Mouse (Mus musculus) hindlimb bud, embryonic 11.5 days (tissue): Measurements from ENCODE around the gene Alb.

Experiments
- DNase-seq: peaks from one replicate; pipeline ENCODE4 v3.0.0-alpha.2; 2012; ENCODE audit warnings: low read depth, low spot score; ENCODE audit errors: extremely low spot score

Gene Alb

DNA sequence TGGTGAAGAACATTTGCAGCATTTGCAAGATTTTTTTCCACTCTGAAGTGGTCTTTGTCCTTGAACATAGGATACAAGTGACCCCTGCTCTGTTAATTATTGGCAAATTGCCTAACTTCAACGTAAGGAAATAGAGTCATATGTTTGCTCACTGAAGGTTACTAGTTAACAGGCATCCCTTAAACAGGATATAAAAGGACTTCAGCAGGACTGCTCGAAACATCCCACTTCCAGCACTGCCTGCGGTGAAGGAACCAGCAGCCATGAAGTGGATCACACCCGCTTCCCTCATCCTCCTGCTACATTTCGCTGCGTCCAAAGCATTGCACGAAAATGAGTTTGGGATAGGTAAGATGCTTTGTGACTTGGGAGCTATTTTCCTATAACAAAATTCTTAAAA, 29.8 kb downstream of the Alb start, which contains the start of gene Afp:
TSS of gene Afp (plus strand) at position 220 of the 400 bp plus-strand sequence.
- no peak for DNase-seq

DNA sequence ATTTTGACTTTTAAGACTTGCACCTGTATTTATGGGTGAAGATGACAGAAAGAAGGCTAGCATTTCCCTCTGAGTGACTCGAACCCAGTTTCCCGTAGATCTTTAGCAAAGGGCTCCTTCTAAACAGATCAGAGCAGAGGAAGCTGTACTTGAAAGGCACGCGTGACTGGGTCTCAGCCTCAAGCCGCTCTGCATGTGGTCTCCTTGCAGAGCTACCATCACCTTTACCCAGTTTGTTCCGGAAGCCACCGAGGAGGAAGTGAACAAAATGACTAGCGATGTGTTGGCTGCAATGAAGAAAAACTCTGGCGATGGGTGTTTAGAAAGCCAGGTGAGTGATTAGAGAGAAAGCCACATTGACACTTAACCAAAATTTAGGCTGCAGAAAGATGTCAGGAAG, 31.7 kb downstream of the Alb start:
- DNase-seq: no peak

DNA sequence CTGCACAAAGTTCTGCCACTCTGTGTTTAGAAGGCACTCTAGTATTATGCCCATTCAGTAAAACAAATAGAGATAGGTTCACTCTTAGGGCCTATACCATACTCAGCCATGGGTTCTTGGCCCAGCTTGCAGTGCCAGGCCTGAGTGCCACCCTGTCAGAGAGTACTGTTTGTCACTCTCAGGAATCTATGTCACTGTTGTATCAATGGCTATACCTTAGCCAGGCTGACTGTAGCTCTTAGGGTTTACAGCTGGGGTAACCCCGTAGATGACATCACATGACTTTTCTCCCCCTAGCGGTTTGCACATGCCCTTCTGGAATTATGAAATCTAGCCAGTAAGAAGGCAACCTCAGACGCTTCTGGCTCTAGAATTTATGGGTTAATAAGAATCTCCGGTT, 33.6 kb downstream of the Alb start:
- no peak for DNase-seq

DNA sequence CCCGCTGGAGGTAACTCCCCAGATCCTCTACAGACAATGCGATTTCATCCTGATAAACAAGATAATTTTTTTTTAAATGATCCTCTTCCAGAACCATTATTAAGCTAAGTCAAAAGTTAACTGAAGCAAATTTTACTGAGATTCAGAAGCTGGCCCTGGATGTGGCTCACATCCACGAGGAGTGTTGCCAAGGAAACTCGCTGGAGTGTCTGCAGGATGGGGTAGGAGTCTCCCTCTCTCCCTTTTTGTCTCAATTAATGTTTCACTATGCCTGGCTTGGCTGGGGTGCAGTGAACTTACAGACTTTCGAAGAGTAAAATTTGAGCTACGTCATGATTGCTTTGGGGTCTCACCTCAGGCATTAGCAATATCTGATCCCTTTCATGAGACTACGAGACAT, 38.8 kb downstream of the Alb start:
- DNase-seq: no peak

DNA sequence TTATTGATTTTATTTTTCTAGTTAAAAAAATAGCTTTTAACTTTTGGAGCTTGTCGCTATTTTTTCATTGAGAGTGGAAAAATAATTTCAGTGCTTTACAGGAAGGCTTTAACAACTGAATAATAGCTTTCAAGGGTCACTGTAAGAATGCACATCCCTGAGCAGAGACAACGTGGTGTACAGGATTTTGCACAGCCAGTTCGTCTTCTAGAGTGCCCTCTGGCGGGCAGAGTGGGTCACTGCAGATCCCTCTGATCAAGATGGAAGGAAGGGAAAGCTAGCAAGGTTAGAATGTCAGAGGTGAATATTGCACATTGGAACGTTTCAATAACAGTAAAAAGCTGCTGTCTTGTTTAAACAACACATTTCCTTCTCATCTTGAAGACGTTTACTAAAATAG, 40.0 kb downstream of the Alb start:
- DNase-seq: peak; percentile 44

DNA sequence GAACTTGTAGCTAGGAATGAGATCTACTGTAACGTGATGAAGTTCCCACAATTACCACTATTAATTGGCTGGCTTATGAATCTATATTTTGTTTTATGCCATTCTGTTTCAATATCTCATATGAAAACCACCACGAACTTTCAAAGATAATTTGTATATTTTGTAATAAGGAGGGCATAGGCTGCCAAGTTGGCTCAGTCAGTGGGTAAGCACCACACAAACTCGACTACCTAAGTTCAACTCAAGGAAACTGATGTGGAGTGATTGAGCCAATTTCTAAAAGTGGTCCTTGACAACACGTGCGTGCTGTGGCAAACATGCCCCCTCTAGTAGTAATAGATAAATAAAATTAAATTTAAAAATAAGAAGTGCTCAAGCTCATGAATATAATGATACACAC, 41.1 kb downstream of the Alb start:
- no peak for DNase-seq

DNA sequence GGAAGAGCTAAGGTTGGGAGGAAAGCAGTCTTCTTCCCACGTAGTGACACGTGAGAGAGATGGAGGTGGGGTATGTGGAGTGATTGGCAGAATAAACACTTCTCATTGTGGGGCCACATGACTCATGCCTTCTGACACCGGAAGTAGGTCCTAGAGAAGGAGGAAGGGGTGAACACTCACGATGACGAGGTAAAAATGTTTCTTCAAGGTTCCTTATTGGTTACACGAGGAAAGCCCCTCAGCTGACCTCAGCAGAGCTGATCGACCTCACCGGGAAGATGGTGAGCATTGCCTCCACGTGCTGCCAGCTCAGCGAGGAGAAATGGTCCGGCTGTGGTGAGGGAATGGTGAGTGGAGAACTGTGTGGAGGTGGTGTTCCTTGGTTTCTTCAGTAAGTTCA, 44.0 kb downstream of the Alb start:
- DNase-seq: no peak

DNA sequence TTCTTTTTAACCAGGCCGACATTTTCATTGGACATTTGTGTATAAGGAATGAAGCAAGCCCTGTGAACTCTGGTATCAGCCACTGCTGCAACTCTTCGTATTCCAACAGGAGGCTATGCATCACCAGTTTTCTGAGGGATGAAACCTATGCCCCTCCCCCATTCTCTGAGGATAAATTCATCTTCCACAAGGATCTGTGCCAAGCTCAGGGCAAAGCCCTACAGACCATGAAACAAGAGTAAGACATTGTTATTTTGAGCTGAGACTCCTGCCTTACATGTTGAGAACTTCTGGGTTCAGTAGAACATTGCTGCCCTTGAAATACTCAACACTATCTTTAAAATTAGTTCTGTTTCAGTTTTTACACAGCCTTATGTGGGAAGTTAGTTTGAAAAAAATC, 45.8 kb downstream of the Alb start:
- no peak for DNase-seq

DNA sequence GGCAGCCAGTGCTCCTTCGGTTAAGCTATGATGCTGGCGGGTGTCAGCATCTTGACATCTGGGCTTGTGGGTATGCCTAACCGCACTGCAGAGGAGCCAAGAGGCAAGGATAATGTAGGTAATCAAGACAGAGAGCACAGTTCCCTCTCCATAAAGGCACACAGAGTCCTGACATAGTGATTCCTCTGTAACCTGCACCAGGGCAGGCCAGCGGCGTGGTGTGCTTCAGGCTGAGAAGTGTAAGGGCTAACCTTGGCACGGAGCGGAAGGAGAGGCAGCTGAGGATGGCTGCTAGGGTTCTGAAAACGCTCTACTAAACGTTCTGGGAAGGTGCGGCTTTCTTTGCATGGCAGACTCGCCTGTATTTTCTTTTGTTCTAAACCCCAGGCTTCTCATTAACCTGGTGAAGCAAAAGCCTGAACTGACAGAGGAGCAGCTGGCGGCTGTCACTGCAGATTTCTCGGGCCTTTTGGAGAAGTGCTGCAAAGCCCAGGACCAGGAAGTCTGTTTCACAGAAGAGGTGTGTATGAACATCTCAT, 46.8 kb downstream of the Alb start:
- DNase-seq: no peak

DNA sequence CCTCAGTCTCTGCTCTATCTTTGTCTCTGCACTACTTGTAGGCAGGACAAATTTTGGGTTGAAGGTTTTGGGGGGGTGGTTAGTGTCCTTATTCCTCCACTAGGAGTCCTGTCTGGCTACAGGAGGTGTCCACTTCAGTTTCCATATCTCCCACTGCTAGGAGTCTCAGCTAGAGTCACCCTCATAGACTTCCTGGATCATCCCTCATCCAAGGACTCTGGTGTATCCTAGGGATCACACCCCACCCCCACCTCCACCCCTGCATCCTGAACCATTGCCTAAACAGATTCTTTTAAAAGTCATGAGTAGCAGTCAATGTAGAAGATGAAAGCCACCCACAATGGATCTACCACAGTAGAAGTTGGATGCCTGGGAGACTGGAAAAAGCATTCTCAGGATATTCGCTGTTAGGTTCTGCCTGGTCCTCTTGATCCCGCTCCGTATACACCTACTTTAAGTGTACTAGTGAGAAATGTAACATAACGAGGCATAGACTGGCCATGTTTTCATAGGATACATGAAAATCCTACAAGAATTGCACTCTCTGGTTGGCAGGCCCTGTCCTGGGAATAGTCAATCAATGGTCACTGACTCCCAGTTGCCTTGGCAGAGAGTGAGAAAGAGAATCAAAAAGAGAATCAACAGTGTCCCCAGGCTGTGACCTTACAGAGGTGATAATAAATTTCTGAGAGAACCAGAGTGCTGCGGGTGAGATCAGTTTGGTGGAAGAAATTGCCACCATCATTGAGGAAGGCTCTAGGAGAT, 49.3 kb downstream of the Alb start:
- no peak for DNase-seq

DNA sequence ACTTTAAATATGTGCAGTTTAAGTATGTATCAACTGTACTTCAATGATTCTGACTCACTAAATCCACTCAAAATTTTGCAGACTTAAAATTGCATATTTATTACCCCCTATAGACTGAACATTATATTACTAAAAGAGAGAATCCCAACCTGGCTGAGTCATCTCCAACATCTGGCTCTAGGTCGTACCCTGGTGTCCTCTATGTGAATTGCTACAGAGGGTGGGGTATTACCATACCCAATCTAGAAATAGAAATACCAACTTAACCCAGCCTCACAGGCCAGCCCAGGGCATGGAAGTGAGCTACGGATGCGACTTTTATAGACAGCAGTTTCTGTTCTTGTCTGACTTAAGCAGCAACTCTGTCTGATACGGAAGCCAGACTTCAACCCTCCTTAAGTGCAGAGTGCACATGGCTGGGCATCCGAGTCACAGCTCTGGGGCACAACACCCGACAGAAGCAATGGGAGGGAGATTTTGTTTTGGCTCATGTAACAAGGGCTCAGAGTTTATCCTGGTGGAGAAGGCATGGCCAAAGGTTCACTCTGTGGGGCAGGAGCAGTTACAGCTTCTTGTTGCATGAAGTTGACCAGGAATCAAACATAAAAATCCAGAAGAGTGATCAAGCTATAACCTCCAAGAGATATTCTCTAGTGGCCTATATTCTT, 51.7 kb downstream of the Alb start:
- DNase-seq: no peak

DNA sequence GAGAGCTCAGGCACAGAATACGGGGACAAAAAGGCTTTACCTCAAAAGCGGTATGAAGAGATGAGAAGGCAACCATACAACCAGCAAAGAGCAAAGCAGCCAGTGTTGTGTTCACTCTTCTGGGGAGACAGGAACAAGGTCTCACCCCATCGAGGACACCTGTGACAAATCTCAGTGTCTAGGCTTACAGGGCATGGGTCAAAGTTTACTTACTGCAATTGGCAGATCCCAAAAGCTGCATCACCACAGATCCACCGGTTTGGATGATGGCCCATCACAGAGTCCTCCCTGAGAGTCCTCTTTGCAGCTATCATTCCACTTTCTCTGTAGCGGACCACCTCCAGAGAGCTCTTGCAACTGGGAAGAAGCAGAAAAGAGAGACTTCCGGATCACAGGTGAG, 54.9 kb downstream of the Alb start:
- DNase-seq: no peak

DNA sequence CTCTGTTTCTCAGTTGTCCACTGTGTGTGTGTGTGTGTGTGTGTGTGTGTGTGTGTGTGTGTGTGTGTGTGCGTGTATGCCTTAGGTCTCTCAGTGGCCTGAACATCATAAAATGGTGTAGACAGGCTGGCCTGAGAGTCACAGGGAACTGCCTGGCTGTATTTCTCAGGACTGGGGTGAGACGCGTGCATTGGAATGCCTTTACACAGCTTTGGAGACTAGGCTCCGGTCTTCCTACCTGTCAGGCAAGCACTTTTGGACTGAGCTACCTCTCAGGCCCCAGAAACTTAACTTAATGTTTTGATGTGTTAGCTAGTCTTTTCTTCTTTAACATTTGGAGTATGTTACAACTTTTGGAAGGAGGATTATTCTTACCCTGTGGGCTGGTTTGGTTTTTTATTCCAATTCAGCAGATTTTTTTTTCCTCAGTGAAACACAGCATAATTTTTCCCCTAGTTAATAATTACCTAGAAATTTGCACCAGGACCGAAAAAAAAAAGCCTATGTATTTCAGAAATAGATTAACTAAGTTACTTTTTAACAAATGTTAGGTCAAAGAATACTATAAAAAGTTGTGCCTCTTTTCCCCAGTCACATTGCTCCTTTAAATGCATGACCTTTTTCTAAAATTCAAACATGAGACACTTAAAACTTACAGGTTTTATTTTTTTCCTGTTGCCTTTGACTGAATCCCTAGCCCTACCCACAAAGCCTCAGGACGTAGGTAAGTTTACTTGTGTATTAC, 57.8 kb downstream of the Alb start, which contains the start of gene Afm:
TSS of gene Afm (plus strand) at position 577 of the 745 bp plus-strand sequence.
- DNase-seq: no peak
